Mouse (Mus musculus): ENCODE measurements around the gene Cox4i2. TPM values are rescaled to one million over a fixed set of nuclear protein-coding genes. Genes with fewer than 3 reads are reported as not detected.

Gene Cox4i2
- polyA plus RNA-seq, 1 experiment from 2014 or later = 104 TPM

- WGBS = 10% methylated on average over 18 of the region's 18 CpGs
- peak overlapping the region; percentile 94 for H3K27ac ChIP-seq (ENCODE audit: low read length)
- peak overlapping the region; percentile 22 for H3K4me2 ChIP-seq (ENCODE audit: low read depth, low read length)
- peak overlapping the region; percentile 7; the same call in 1 of the 2 replicates for H3K4me3 ChIP-seq (ENCODE audit: low read length)
- H3K36me3 ChIP-seq (ENCODE audit: control insufficient read depth, insufficient read depth, low read length) = peaks cover 2% of the 10 kb centered on the region
- no peaks in the 10 kb centered on the region for H3K27me3 ChIP-seq (ENCODE audit: control insufficient read depth, insufficient read depth, low read depth, low read length)
- peaks cover 48% of the 10 kb centered on the region for H3K4me1 ChIP-seq (replicated peaks; ENCODE audit: control insufficient read depth, insufficient read depth, low read length)
- H3K9me3 ChIP-seq (ENCODE audit: control insufficient read depth, low read length) = no peaks in the 10 kb centered on the region
- ATAC-seq (ENCODE audit: low read depth) = peak; percentile 77
- peak overlapping the region; percentile 61 for H3K9ac ChIP-seq (ENCODE audit: low read length)
These were observed 31.7 kb downstream of the Cox4i2 start for GRCm38 (mm10) chr2:152785446-152786350.

DNA sequence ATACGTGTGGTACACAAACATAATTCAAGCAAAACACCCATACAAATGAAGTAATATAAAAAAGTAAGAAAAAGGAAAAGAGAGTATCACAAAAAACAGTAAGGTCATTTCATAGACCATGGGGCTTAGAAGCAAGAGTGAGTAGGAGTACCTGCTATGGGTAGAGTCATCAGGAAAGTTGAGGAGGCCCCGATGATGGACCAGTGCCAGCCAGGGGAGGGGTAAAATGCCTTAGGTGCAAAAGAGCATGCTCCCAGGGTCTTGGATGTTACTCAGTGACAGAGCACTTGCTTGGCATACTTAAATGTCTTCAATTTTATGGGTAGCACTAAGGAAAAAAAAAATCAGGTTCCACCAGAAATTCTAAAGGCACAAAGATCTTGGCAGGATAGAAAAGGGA is 33.2 kb downstream of the Cox4i2 start:
- Histone ChIP-seq H3K4me1 (replicated peaks; ENCODE audit: control insufficient read depth, insufficient read depth, low read length) (peaks cover 46% of the 10 kb centered on the region), H3K36me3 (ENCODE audit: control insufficient read depth, insufficient read depth, low read length) (no peaks in the 10 kb centered on the region), H3K4me2 (ENCODE audit: low read depth, low read length) (no peak overlapping the region), H3K9ac (ENCODE audit: low read length) (no peak overlapping the region), H3K9me3 (ENCODE audit: control insufficient read depth, low read length) (no peaks in the 10 kb centered on the region), H3K4me3 (ENCODE audit: low read length) (no peak overlapping the region), H3K27ac (ENCODE audit: low read length) (no peak overlapping the region), H3K27me3 (ENCODE audit: control insufficient read depth, insufficient read depth, low read depth, low read length) (no peaks in the 10 kb centered on the region)
- WGBS = 90% methylated on average over 2 of the region's 2 CpGs
- no peak for ATAC-seq (ENCODE audit: low read depth)

DNA sequence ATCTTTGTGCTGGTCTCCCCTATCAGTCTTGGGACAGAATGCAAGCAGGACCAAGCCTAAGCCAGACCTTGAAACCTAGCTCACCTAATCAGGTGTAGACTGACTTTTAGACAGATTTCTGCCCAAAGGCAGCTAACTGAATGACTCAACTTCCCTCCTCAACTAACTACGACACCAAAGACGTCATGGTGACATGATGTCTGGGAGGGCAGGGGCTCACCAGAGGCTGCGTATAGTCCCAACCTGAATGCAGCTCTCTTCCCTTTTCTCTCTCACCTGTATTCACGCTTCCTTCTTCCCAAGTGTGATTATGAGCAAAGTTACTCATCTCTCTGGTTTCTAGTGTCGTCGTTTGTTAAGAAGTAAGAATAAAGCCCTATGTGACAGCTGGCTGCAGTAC is 33.6 kb downstream of the Cox4i2 start:
- Histone ChIP-seq H3K4me2 (ENCODE audit: low read depth, low read length) (no peak overlapping the region), H3K9me3 (ENCODE audit: control insufficient read depth, low read length) (no peaks in the 10 kb centered on the region), H3K36me3 (ENCODE audit: control insufficient read depth, insufficient read depth, low read length) (no peaks in the 10 kb centered on the region), H3K4me1 (replicated peaks; ENCODE audit: control insufficient read depth, insufficient read depth, low read length) (peaks cover 50% of the 10 kb centered on the region), H3K4me3 (ENCODE audit: low read length) (no peak overlapping the region), H3K9ac (ENCODE audit: low read length) (no peak overlapping the region), H3K27me3 (ENCODE audit: control insufficient read depth, insufficient read depth, low read depth, low read length) (no peaks in the 10 kb centered on the region), H3K27ac (ENCODE audit: low read length) (no peak overlapping the region)
- 89% methylated on average over 6 of the region's 6 CpGs for WGBS
- no peak for ATAC-seq (ENCODE audit: low read depth)

GRCm38 (mm10) chr2:152788892-152789421 is 35.0 kb downstream of the Cox4i2 start:
- H3K4me1 ChIP-seq (replicated peaks; ENCODE audit: control insufficient read depth, insufficient read depth, low read length) = peaks cover 57% of the 10 kb centered on the region
- no peaks in the 10 kb centered on the region for H3K27me3 ChIP-seq (ENCODE audit: control insufficient read depth, insufficient read depth, low read depth, low read length)
- no peaks in the 10 kb centered on the region for H3K9me3 ChIP-seq (ENCODE audit: control insufficient read depth, low read length)
- no peak overlapping the region for H3K4me3 ChIP-seq (ENCODE audit: low read length)
- WGBS = 30% methylated on average over 6 of the region's 6 CpGs
- H3K9ac ChIP-seq (ENCODE audit: low read length) = peak overlapping the region; percentile 33
- H3K27ac ChIP-seq (ENCODE audit: low read length) = peak overlapping the region; percentile 87
- peak overlapping the region; percentile 12 for H3K4me2 ChIP-seq (ENCODE audit: low read depth, low read length)
- peak; percentile 32 for ATAC-seq (ENCODE audit: low read depth)
- no peaks in the 10 kb centered on the region for H3K36me3 ChIP-seq (ENCODE audit: control insufficient read depth, insufficient read depth, low read length)

DNA sequence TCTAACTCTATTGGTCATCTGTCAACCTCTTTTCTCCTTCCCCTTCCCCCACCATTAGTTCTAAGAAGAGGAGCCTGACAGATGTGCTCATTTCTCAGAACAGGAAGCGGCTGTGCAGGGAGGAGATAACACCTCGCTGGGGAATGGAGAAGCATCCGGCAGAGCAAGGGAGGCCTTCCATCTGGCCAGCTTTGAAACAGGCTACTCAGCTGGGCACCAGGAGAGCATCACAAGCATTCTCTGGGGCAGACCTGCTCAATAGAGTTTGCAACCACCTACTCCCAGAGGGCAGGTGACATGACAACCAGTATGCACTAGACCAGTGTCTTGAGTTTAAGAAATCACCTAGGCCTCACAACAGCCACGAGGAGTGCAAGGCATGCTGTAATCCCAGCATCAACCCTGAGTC is 35.6 kb downstream of the Cox4i2 start:
- 11% methylated on average over 4 of the region's 4 CpGs for WGBS
- H3K4me1 ChIP-seq (replicated peaks; ENCODE audit: control insufficient read depth, insufficient read depth, low read length) = peaks cover 56% of the 10 kb centered on the region
- ATAC-seq (ENCODE audit: low read depth) = peak; percentile 31; the same call in 1 of the 2 replicates

DNA sequence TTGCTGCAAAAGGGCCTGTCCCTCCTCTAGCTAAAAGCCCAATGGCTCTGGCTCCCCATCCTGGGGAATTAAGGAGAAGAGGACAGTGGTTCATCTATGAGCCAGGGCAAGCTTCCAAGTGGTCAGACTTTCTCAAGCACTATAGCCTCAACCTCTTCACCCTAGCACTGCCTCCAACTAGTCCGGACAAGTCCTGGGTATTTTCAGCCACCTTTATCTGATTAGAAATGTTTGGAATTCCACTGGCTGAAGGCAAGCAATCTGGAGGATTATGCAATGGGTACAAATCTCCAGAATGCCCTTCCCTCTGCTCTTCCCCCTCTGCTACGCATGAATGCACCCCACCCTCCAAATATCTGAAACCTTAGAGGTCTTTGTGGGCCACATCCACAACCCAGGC is 38.5 kb downstream of the Cox4i2 start:
- 0 out of 2 replicates have a peak, but pooled peaks cover 2% of the 10 kb centered on the region for H3K36me3 ChIP-seq (ENCODE audit: control insufficient read depth, insufficient read depth, low read length)
- ATAC-seq (ENCODE audit: low read depth) = peak; percentile 44; the same call in 1 of the 2 replicates
- peaks cover 39% of the 10 kb centered on the region for H3K4me1 ChIP-seq (replicated peaks; ENCODE audit: control insufficient read depth, insufficient read depth, low read length)
- H3K4me3 ChIP-seq (ENCODE audit: low read length) = no peak overlapping the region
- H3K27me3 ChIP-seq (ENCODE audit: control insufficient read depth, insufficient read depth, low read depth, low read length) = no peaks in the 10 kb centered on the region
- no peaks in the 10 kb centered on the region for H3K9me3 ChIP-seq (ENCODE audit: control insufficient read depth, low read length)
- H3K27ac ChIP-seq (ENCODE audit: low read length) = peak overlapping the region; percentile 3; the same call in 1 of the 2 replicates
- no peak overlapping the region for H3K4me2 ChIP-seq (ENCODE audit: low read depth, low read length)
- WGBS = 23% methylated on average over 2 of the region's 2 CpGs
- no peak overlapping the region for H3K9ac ChIP-seq (ENCODE audit: low read length)

More for the DNA sequence above, 35.6 kb downstream of the Cox4i2 start:
- Histone ChIP-seq H3K27me3 (ENCODE audit: control insufficient read depth, insufficient read depth, low read depth, low read length) (no peaks in the 10 kb centered on the region), H3K27ac (ENCODE audit: low read length) (peak overlapping the region; percentile 87), H3K4me2 (ENCODE audit: low read depth, low read length) (peak overlapping the region; percentile 12; the same call in 1 of the 2 replicates), H3K36me3 (ENCODE audit: control insufficient read depth, insufficient read depth, low read length) (no peaks in the 10 kb centered on the region), H3K9ac (ENCODE audit: low read length) (peak overlapping the region; percentile 33), H3K9me3 (ENCODE audit: control insufficient read depth, low read length) (no peaks in the 10 kb centered on the region), H3K4me3 (ENCODE audit: low read length) (no peak overlapping the region)

DNA sequence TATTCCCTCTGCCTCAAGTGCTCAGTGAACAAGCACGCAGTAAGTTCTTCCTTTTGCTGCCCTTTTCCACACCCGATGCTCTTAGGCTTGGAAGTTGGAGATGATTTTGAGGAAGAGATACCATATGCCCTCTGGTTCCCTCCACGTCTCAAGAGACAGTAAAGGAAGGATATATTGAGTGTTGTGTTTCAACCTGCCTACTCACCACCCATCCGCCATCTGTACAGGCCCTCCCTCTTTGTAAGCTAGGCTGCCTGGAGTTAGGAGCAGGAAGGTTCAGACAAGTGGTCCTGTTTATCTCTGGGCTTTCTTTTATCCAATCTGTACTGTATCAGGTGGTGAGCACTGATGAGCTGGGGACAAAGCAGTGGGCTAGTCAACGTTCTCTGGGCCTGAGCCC is 39.4 kb downstream of the Cox4i2 start:
- Histone ChIP-seq H3K4me1 (replicated peaks; ENCODE audit: control insufficient read depth, insufficient read depth, low read length) (peaks cover 35% of the 10 kb centered on the region), H3K27ac (ENCODE audit: low read length) (no peak overlapping the region), H3K4me3 (ENCODE audit: low read length) (no peak overlapping the region), H3K4me2 (ENCODE audit: low read depth, low read length) (no peak overlapping the region), H3K9ac (ENCODE audit: low read length) (no peak overlapping the region), H3K27me3 (ENCODE audit: control insufficient read depth, insufficient read depth, low read depth, low read length) (no peaks in the 10 kb centered on the region), H3K36me3 (ENCODE audit: control insufficient read depth, insufficient read depth, low read length) (0 out of 2 replicates have a peak, but pooled peaks cover 2% of the 10 kb centered on the region), H3K9me3 (ENCODE audit: control insufficient read depth, low read length) (no peaks in the 10 kb centered on the region)
- ATAC-seq (ENCODE audit: low read depth) = no peak
- 76% methylated on average over 5 of the region's 5 CpGs for WGBS

DNA sequence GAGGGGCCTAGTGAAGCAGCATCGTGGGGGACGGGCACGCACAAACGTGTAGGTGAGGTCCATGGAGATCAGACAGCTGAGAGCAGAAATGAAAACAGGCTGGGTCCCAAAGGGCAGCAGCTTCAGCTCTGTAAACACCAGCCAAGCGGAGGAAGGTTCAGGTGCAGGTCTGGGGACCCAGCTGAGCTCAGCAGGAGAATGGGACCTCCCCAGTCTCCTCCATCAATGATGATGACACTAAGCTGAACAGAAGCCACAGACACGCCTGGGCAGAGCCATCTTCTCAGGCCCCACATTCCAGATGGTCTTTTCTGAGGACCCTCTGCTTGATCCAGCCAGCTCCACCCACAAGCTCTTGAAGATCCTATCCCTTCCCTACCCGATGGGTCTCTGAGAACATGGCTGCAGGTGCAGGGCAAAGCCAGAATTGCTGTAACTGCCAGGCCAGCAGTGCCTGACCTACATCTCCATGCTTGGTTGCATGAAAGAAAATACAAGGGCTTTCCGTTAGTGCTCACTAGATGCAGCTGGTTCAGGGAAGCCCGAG is 40.4 kb downstream of the Cox4i2 start:
- no peak for ATAC-seq (ENCODE audit: low read depth)
- H3K9me3 ChIP-seq (ENCODE audit: control insufficient read depth, low read length) = no peaks in the 10 kb centered on the region
- no peak overlapping the region for H3K4me3 ChIP-seq (ENCODE audit: low read length)
- no peaks in the 10 kb centered on the region for H3K27me3 ChIP-seq (ENCODE audit: control insufficient read depth, insufficient read depth, low read depth, low read length)
- H3K4me2 ChIP-seq (ENCODE audit: low read depth, low read length) = no peak overlapping the region
- H3K4me1 ChIP-seq (replicated peaks; ENCODE audit: control insufficient read depth, insufficient read depth, low read length) = peaks cover 26% of the 10 kb centered on the region
- 73% methylated on average over 9 of the region's 9 CpGs for WGBS
- H3K27ac ChIP-seq (ENCODE audit: low read length) = no peak overlapping the region
- 0 out of 2 replicates have a peak, but pooled peaks cover 2% of the 10 kb centered on the region for H3K36me3 ChIP-seq (ENCODE audit: control insufficient read depth, insufficient read depth, low read length)
- H3K9ac ChIP-seq (ENCODE audit: low read length) = no peak overlapping the region

DNA sequence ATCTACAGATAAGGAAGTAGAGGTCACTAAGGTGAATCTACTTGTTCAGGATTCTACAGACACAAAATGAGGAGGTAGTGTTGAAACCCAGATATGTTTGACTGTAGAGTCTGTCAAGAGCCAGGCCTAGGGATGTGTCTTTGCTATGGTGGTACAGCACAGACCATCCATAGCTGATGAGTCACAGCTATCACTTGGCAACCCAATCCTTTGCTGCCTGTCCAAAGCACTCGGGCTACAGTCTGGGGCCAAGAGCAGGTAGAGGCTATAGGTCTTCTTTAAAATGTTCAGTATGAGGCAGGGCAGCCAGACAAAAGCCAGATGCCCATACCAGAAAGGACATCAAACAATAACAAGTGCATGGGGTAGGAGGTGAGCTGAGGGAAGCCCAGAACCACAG is 43.6 kb downstream of the Cox4i2 start:
- ATAC-seq (ENCODE audit: low read depth) = no peak
- peaks cover 6% of the 10 kb centered on the region; the same call in 1 of the 2 replicates for H3K4me1 ChIP-seq (replicated peaks; ENCODE audit: control insufficient read depth, insufficient read depth, low read length)

More for the DNA sequence above, 43.6 kb downstream of the Cox4i2 start:
- H3K27me3 ChIP-seq (ENCODE audit: control insufficient read depth, insufficient read depth, low read depth, low read length) = no peaks in the 10 kb centered on the region
- H3K36me3 ChIP-seq (ENCODE audit: control insufficient read depth, insufficient read depth, low read length) = 0 out of 2 replicates have a peak, but pooled peaks cover 2% of the 10 kb centered on the region
- H3K27ac ChIP-seq (ENCODE audit: low read length) = no peak overlapping the region
- H3K4me2 ChIP-seq (ENCODE audit: low read depth, low read length) = no peak overlapping the region
- 83% methylated on average over 1 of the region's 1 CpGs for WGBS
- no peak overlapping the region for H3K4me3 ChIP-seq (ENCODE audit: low read length)
- no peaks in the 10 kb centered on the region for H3K9me3 ChIP-seq (ENCODE audit: control insufficient read depth, low read length)
- H3K9ac ChIP-seq (ENCODE audit: low read length) = no peak overlapping the region

Measured in lung, embryonic 16.5 days (tissue).